Mouse (Mus musculus) myocyte (in vitro differentiated cells): ENCODE measurements around the gene Kansl3. TPM values are rescaled to one million over a fixed set of nuclear protein-coding genes. Genes with fewer than 3 reads are reported as not detected.

Experiments
- H3K27me3 ChIP-seq: one replicate; pipeline ENCODE4 v1.6.1; 2011; ENCODE audit not compliant: control insufficient read depth, insufficient read depth, insufficient read length
- H3K36me3 ChIP-seq: one replicate; pipeline ENCODE4 v1.6.1; 2011; ENCODE audit not compliant: control insufficient read depth, insufficient read depth
- H3K4me2 ChIP-seq: one replicate; pipeline ENCODE4 v1.6.1; 2011; ENCODE audit warnings: low read depth, control low read depth
- H3K4me3 ChIP-seq: one replicate; pipeline ENCODE4 v1.5.1; 2011; ENCODE audit warnings: mild to moderate bottlenecking, control low read depth, moderate library complexity
- H3K79me2 ChIP-seq: one replicate; pipeline ENCODE4 v1.6.1; 2011; ENCODE audit not compliant: control insufficient read depth, insufficient read depth
- H3ac ChIP-seq: one replicate; pipeline ENCODE4 v1.6.1; 2011; ENCODE audit not compliant: control insufficient read depth, insufficient read length
- CEBPB ChIP-seq: IDR thresholded peaks from 2 replicates; pipeline ENCODE4 v1.6.1; 2011; ENCODE audit warnings: mild to moderate bottlenecking, moderate library complexity; ENCODE audit not compliant: poor library complexity, insufficient read depth, severe bottlenecking
- E2F4 ChIP-seq: IDR thresholded peaks from one replicate; pipeline ENCODE4 v1.6.1; 2011; ENCODE audit warnings: mild to moderate bottlenecking, control low read depth, moderate library complexity; ENCODE audit not compliant: insufficient read depth
- MAX ChIP-seq: IDR thresholded peaks from one replicate; pipeline ENCODE4 v1.6.1; 2011; ENCODE audit warnings: low read depth, mild to moderate bottlenecking, control low read depth
- MYOD1 ChIP-seq, 3 experiments: IDR thresholded peaks; one replicate each; pipeline ENCODE4 v1.6.1; 2011; ENCODE audit warnings: control low read depth in 2 of 3, low read depth in 2 of 3, mild to moderate bottlenecking in 2 of 3, moderate library complexity in 1 of 3; ENCODE audit not compliant: insufficient read length in 2 of 3, control insufficient read depth in 1 of 3
- MYOG ChIP-seq, 3 experiments: IDR thresholded peaks; one replicate each; pipeline ENCODE4 v1.6.1; 2011; ENCODE audit warnings: control low read depth in 2 of 3, low read depth in 2 of 3, mild to moderate bottlenecking in 2 of 3; ENCODE audit not compliant: insufficient read length in 2 of 3, control insufficient read depth in 1 of 3, insufficient read depth in 1 of 3
- POLR2A ChIP-seq: IDR thresholded peaks from one replicate; pipeline ENCODE4 v1.6.1; 2011; ENCODE audit warnings: low read depth, mild to moderate bottlenecking, control low read depth, moderate library complexity; ENCODE audit not compliant: insufficient read length
- POLR2AphosphoS2 ChIP-seq: IDR thresholded peaks from one replicate; pipeline ENCODE4 v1.6.1; 2011; ENCODE audit warnings: low read depth, control low read depth; ENCODE audit not compliant: insufficient read length
- REST ChIP-seq: IDR thresholded peaks from one replicate; pipeline ENCODE4 v1.6.1; 2011; ENCODE audit warnings: mild to moderate bottlenecking, control low read depth, moderate library complexity; ENCODE audit not compliant: insufficient read depth, insufficient read length
- SRF ChIP-seq: IDR thresholded peaks from one replicate; pipeline ENCODE4 v1.6.1; 2011; ENCODE audit warnings: low read depth; ENCODE audit not compliant: control insufficient read depth, insufficient read length
- TCF12 ChIP-seq: IDR thresholded peaks from one replicate; pipeline ENCODE4 v1.6.1; 2011; ENCODE audit warnings: mild to moderate bottlenecking, control low read depth; ENCODE audit not compliant: poor library complexity, insufficient read depth, severe bottlenecking
- TCF3 ChIP-seq: IDR thresholded peaks from one replicate; pipeline ENCODE4 v1.6.1; 2011; ENCODE audit warnings: low read depth, control low read depth; ENCODE audit not compliant: insufficient read length
- USF1 ChIP-seq: IDR thresholded peaks from one replicate; pipeline ENCODE4 v1.6.1; 2011; ENCODE audit warnings: low read depth, mild to moderate bottlenecking, control low read depth, moderate library complexity
- polyA plus RNA-seq: library from polyadenylated mRNA; unstranded; fragments of >200 nt; fragmentation: generic; extraction: Trizol; gene quantifications from one replicate; pipeline ENCODE4 v1.2.1, GENCODE M21; 2012; ENCODE audit warnings: missing spikeins

Gene Kansl3
- polyA plus RNA-seq, 1 experiment, result 35.7 TPM

GRCm38 (mm10) chr1:36300486-36300885 is 68.5 kb downstream of the Kansl3 start:
- no peak overlapping the region for H3K4me3 ChIP-seq
- no peaks in the 10 kb centered on the region for H3K36me3 ChIP-seq
- TF ChIP-seq SRF, result no peak
- TF ChIP-seq MAX, result no peak
- TF ChIP-seq USF1, result no peak
- TF ChIP-seq POLR2A, result no peak
- TF ChIP-seq MYOD1 (IDR thresholded peaks at IDR 0.05; ENCODE audit: control insufficient read depth in 1 of 3, insufficient read length in 2 of 3, low read depth in 2 of 3), result no peak
- no peak for TF ChIP-seq REST
- no peak for TF ChIP-seq CEBPB
- TF ChIP-seq POLR2AphosphoS2, result no peak
- TF ChIP-seq TCF12, result no peak
- TF ChIP-seq MYOG (IDR thresholded peaks at IDR 0.05; ENCODE audit: control insufficient read depth in 1 of 3, insufficient read depth in 1 of 3, insufficient read length in 2 of 3, low read depth in 2 of 3), result no peak
- no peak for TF ChIP-seq E2F4
- no peak for TF ChIP-seq TCF3
- H3K27me3 ChIP-seq, result no peaks in the 10 kb centered on the region
- H3K4me2 ChIP-seq, result no peak overlapping the region
- H3ac ChIP-seq, result no peak overlapping the region
- H3K79me2 ChIP-seq, result no peaks in the 10 kb centered on the region

DNA sequence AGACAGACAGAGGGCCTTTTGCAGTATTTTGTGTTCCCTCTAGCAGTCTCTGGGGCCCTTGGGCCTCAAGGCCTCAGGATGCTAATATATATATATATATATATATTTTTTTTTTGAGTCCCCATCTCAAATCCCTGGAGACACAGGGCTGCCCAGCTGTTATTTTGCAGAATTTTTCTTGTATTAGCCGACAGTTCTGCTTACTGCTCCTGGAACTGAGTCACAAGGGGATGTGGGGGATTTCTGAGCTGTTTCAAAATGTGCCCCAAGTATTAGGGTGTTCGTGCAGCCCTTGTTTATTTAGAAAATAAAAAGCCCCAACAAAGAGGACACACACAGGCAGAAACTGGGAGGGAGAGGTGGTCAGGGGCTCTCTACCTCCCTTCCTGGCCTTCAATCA is 69.3 kb downstream of the Kansl3 start:
- H3K27me3 ChIP-seq, result no peaks in the 10 kb centered on the region
- H3K79me2 ChIP-seq, result no peaks in the 10 kb centered on the region
- no peak overlapping the region for H3K4me2 ChIP-seq
- TF ChIP-seq TCF3 (no peak), REST (no peak), CEBPB (no peak)
- H3ac ChIP-seq, result no peak overlapping the region
- H3K36me3 ChIP-seq, result no peaks in the 10 kb centered on the region
- H3K4me3 ChIP-seq, result no peak overlapping the region

- Histone ChIP-seq H3K4me3 (no peak overlapping the region), H3K79me2 (no peaks in the 10 kb centered on the region), H3K4me2 (no peak overlapping the region), H3ac (no peak overlapping the region), H3K27me3 (no peaks in the 10 kb centered on the region), H3K36me3 (no peaks in the 10 kb centered on the region)
- TF ChIP-seq MYOD1 (IDR thresholded peaks at IDR 0.05; ENCODE audit: control insufficient read depth in 1 of 3, insufficient read length in 2 of 3, low read depth in 2 of 3) (no peak), MAX (no peak), TCF12 (no peak), POLR2AphosphoS2 (no peak), TCF3 (no peak), POLR2A (no peak), REST (no peak), E2F4 (no peak), SRF (no peak), MYOG (IDR thresholded peaks at IDR 0.05; ENCODE audit: control insufficient read depth in 1 of 3, insufficient read depth in 1 of 3, insufficient read length in 2 of 3, low read depth in 2 of 3) (no peak), CEBPB (no peak), USF1 (no peak)
Observed at GRCm38 (mm10) chr1:36299126-36299525, 69.9 kb downstream of the Kansl3 start.

- Histone ChIP-seq H3K4me2 (no peak overlapping the region), H3K27me3 (no peaks in the 10 kb centered on the region)
Observed at GRCm38 (mm10) chr1:36298107-36298506, 70.9 kb downstream of the Kansl3 start.

DNA sequence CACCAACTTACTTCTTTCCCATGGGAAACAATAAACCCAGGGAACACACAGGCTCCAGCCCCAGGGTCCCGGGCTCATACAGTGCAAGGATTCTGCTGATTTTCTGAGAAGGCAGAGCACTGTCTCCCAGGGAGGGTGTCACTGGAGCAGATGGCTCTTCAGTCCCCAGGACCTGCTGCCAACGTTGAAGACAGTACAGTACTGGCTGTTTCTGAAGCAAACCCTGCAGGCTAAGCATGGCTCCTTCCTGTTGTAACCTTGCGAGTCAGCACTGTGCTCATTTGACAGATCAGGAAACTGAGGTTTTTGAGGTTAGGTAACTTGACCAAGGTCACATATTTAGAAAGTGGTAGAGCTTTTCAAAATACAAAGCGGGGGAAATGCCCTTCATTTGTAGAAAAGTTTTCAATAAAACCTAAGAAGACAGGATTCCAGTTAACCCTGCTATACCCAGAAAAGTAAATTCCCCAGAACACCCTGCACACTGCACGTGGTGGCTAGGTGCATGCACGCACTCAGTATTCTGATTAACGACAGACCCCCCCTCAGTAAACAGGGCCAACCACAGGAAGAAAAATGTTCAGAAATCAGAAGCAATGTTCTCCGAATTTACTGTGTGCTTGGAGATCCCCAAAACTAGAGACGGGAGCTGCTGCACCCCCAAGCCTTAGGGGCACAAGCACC is 72.4 kb downstream of the Kansl3 start:
- no peak for TF ChIP-seq REST
- no peak for TF ChIP-seq CEBPB
- TF ChIP-seq MAX, result no peak
- TF ChIP-seq MYOD1 (IDR thresholded peaks at IDR 0.05; ENCODE audit: control insufficient read depth in 1 of 3, insufficient read length in 2 of 3, low read depth in 2 of 3), result no peak
- no peak for TF ChIP-seq SRF
- no peak for TF ChIP-seq POLR2AphosphoS2
- no peak for TF ChIP-seq TCF12
- TF ChIP-seq TCF3, result no peak
- TF ChIP-seq MYOG (IDR thresholded peaks at IDR 0.05; ENCODE audit: control insufficient read depth in 1 of 3, insufficient read depth in 1 of 3, insufficient read length in 2 of 3, low read depth in 2 of 3), result no peak
- no peak for TF ChIP-seq E2F4
- no peak for TF ChIP-seq USF1
- no peak for TF ChIP-seq POLR2A
- no peaks in the 10 kb centered on the region for H3K36me3 ChIP-seq
- H3ac ChIP-seq, result no peak overlapping the region
- no peak overlapping the region for H3K4me3 ChIP-seq
- no peaks in the 10 kb centered on the region for H3K27me3 ChIP-seq
- H3K4me2 ChIP-seq, result no peak overlapping the region
- H3K79me2 ChIP-seq, result no peaks in the 10 kb centered on the region

More at GRCm38 (mm10) chr1:36298107-36298506, 70.9 kb downstream of the Kansl3 start:
- Histone ChIP-seq H3ac (no peak overlapping the region), H3K4me3 (no peak overlapping the region), H3K79me2 (no peaks in the 10 kb centered on the region), H3K36me3 (no peaks in the 10 kb centered on the region)
- TF ChIP-seq USF1, result no peak
